Mouse (Mus musculus): ENCODE measurements around the gene Skp1a. TPM values are rescaled to one million over a fixed set of nuclear protein-coding genes. Genes with fewer than 3 reads are reported as not detected.
A peak's percentile ranks its signal among the peaks of the same experiment; 100 is the strongest.

The Skp1a gene
- total RNA-seq, 2 experiments from 2014 or later: 456 to 518 TPM

DNA sequence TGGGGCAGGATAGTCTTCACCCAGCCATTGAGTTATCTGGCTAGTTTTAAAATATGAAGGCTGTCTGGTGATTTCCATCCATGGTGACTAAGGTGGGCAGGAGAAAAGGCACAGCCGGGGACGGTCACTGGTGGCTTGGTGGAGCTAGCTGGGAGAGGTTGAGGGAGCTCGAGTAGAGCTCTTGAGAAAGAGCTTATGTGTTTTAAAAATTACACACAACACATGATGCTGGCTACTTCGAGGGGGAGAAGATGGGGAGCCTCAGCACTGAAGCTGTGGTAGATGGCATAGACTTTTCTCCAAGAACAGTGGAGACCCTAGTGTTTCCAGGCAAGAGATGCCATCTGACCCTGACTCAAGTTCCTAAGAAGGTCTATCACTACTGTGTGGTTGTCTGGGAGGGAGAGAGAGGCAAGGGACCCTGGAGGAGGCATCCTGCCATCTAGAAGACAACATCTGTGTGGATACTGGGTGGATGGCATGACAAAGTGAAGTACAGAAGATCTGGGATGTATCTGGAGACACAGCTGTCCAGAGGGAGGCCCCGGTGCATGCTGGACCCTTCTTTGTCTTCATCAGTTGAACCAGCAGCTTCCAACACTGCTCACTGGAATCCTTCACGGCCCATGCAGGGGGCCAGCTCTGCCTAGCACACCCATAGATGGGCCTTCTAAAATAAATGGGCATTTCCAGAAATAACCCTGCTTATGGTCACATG is 45.8 kb downstream of the Skp1a start:
- no peak for DNase-seq

DNA sequence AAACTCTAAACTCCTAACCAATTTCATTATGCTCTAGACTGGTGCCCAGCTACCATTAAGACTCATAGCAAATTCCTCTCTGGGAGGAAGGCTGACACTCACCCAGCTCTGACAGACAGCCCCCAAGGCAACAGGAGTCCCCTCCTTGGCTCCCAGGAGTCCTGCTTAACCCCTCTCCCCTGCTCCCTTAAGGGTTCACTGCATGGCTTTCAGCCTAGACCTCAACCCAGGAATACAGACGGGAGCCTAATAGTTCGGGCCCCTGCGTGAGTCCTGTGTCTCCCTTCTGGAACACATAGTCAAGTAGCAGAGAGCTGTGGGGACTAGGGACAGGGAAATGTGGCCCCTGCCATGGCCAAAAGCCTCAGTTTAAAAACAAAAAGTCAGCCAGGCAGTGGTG is 46.4 kb downstream of the Skp1a start:
- DNase-seq: no peak

DNA sequence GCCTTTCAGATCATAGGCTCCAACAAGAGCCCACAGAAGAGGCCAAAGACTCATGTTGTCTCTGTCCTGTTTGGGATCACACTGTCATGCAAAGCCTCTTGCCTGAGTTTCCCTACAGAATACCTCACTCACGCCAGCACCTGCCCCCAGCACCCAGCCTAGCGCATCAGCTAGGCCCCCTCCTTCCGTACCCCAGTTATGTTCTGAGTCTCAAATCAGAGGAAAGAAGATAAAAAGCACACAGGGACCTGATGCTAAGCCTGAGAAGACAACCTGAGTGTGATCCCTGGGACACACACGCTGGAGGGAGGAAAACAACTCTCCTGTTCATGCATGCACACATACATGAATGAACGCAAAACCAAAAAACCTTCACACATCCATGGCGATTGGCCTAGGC is 47.2 kb downstream of the Skp1a start:
- DNase-seq: no peak

DNA sequence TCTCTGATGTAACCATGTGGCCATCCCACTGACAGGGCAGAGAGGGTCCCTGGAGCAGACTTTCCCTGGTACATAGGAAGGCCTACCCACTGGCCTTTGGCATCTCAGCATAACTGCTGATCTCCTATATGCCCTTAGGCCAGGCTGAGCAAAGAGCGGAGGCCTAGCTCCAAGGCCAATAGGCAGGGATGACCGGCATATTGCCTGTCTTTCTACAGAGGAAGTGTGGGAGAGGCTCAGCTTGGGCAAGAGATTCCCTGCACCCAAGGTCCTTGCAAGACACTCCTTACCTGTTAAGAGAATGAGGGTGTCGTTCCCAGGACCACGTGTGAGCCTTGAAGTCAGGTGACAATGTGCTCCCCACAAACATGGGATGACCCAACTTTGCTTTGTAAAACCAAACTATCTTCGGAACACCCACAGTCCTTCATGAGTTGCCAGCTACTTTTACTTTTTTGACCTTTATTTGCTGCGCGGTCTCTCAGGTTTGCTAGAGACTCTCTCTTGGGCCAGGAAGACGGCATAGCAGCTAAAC is 47.9 kb downstream of the Skp1a start:
- no peak for DNase-seq

DNA sequence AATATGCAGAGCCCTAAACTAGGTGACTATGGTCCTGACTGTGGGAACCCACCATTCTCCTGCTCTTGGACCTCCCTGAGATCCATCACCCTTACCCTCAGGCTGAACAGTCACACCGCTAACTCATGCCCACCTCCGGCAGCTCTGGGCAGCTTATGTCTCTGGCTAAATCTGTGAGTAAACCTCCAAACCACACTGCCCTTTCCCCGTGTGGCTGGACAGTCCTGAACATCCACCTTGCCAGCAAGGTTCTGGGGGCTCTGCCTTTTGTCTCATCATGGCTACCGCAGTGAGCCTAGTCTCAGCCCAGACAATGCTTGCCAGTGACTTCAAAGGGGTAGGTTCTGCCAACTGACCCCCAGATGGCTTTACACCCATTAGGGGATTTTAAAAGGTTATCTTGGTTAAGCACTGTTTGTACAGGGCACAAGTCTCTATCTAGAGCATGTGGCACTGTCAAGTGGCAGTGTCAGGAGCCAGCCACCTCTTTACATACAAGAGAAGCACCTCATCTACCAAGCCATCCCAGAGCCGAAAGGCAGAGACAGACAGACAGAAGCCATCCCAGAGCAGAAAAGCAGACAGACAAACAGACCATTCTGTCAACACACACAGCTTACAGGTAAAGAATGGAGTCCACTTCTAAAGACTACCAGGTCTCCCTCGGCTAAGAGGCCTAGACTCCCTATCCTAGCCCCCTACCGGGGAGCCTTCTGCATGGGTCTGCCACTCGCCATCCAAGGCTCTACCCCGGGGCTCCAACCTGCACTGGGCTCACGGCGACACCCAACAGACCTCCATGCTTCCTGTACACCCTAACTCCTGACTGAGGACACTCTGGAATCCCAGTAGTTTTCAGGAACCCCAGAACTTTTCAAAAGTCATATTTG is 49.0 kb downstream of the Skp1a start:
- no peak for DNase-seq

DNA sequence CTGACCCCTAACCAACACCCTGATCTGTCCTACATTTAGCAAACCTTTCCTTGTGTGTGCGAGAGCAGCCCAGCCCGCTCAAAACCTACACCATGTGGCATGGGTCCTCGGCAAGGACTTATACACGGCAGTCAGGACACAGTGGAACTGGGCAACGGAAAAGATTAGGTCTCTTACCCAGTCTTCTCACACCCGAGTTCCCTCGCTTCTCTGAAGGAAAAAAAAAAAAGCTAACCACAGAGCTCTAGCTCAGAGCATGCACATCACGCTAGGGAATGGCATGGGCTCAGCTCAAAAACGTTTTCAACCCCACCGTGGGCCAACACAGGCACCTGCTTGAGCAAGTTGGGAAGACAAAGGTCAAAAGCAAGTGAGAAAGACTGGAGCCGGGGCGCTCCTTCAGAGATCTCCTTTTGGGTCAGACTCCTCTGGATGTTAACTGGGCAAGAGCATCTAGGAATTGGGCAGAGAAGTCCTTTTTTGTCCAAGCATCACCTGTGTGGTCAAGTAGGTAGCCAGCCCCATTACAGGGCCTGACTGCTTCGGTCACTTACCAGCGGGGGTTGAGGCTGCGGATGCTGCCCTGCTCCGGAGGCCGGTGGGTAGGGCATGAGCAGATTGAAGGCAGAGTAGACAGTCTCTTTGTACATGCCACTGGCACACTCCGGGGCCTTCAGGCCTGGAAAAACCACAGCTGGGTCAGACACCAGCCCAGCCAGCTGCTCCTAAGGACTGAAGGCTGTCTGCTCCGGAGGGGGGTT is 50.0 kb downstream of the Skp1a start:
- DNase-seq: no peak

DNA sequence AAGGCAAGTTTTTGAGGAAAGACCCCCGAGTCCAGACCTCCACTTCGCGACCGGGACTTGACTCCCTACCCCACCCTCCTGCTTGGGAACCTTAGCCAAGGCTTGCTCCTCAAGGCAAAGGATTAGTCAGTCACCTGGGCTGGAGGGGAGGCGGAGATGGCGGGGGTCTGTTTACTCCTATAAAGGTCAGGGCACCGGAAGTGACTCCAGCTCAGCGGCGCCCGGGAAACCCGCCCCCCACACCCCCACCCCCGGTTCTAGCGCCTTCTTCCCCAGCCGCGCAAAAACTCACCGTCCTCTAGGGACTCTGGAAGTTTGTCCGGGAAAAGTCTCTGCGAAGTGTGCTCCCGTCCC is 50.6 kb downstream of the Skp1a start:
- no peak for DNase-seq

DNA sequence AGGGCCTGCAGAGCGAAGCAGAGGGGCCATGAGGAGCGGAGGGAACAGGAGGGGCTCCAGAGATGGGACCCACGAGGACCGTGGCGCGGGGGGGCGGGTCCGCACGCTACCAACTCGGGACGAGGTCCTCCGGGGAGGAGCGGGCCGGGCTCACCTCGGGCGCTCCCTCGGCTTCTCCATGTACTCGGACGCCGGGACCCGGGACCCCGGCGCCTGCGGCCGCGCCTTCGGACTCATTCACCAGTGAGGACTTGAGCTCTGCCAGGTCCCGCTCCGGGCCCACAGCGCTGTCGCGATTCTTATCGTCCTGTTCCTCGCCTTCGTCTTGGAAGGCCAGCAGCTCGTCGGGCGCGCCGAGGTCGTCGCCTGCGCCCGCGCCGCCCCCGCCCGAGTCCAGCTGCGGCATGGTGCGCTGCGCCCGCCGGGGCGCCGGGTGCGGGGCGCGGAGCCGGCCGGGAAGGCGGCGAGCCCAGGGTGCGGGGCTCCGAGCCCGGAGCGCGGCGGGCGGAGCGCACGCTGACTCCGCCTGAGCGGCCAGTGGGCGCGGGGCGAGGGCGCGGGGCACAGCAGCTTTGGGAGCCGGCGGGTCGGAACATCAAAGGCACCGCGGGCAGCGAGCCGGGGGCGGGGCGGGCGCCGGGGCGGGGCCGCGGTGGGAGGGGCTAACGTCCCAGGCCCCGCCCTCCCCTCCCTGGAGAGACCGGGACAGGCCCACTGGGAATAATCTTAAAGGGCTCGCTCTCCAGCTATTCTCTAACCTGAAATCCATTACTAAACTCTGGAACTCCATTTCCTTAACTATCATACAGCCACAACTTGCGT is 51.2 kb downstream of the Skp1a start, which contains the start of gene Tcf7:
Gene Tcf7, minus strand, starts transcription at position 241 of the 822 bp plus-strand sequence.
- peak; percentile 20 to 27 for DNase-seq

DNA sequence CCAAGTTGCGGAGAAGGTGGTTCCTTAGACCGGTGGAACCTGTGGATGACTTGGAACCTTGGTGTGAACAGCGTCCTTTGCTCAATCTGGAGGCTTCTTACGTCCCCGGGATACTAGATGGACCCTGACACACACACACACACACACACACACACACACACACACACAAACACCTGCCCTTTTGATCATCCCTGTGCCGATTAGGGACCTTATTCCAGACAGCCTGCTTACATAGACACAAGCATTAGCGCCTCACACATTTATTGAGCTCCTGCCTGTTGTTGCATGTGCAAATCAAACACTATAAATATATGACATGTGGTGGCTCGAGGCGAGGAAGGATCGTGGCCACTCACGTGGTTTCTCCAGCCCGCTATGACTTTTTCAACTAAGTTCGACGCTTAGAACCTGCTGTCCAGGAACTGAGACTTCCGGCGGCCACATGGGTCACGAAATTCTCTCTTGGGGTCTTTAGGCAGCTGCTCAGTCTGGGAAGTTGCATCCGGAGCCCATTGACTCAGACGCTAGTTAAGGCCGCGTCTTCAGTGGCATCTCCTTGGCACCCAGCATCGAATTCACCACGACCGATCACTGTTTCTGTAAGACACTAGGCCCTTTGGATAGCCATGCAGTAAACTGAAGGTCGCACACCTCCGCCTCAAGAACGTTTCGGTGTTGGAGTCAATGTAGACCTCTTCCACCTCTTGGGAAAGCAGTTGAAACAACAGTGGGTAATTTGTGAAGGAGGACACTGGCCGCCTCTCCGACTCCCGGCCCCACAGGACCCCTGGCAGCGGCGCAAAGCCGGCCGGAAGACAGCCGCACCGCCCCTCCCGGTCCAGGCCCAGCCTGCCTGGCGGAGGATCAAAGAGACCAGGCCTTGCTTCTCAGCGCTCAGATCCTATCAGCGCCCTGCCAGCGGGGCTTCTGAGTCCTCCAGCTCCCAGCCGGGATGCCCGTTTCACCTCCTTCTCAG is 52.1 kb downstream of the Skp1a start:
- peak in 1 of 2 experiments; percentile 23 for DNase-seq

DNA sequence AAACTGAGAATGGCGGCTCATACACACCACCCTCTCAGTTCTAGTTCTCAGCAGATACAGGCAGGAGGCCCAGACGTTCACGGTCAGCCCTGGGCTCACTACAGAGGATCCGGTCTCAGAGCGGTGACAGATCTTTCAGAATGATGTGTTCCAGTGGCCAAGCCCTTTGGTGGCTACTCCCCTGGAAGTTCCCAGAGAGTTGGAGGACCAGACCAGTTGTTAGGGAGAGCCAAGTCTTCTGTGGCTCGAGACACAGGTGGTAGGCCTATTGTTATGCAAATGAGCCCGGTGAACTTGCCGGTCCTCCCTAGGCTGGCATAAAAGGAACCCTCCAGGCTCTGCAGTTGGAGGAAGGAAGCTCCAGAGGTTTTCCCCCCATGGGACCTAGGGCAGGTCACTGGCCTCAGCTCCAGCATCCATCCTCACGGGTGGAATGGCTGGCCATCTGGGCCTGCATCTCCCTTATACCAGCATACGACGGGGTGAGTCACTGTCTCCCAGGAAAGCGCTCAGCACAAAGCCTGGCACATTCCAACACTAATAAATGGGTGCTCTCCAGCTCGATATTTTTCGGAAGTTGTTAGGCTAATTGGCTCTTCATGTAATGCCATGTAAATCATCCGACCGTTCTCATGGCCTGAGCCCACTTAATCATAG is 54.6 kb downstream of the Skp1a start:
- DNase-seq: no peak

DNA sequence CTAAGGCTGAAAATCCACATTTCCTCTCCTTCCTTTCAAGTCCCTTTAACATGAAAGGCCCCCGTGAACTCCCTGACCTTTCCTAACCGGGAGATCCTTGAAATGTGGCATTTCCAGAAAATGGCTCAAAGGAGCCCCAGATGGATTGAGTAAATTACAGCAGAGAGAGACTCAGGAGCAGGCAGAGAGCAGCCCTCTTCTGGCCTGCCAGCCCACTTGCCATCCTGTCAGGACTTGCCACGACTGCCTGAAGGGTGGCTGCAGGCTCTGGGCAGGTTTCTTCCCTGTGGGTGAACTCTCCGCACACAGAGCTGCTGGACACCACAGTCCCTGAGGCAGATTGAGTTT is 55.1 kb downstream of the Skp1a start:
- no peak for DNase-seq

DNA sequence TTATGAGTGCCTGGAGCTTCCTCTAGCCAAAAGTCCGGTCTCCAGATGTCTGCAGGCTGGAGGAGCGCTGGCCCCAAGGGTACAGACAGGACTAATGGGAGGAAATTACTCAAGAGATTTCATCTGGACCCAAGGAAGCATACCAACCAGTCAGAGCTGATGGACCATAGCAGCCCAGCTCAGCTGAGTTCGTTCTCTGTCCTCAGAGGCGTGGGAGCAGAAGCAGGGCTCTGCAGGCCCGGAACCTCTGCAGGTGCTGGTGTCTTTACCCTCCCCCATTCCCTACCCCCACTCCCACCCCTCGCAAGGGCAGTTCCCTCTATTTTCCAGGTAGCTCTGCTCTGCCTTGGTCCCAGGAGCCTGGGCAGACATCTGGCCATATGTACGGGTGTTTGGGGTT is 60.6 kb downstream of the Skp1a start:
- DNase-seq: no peak

DNA sequence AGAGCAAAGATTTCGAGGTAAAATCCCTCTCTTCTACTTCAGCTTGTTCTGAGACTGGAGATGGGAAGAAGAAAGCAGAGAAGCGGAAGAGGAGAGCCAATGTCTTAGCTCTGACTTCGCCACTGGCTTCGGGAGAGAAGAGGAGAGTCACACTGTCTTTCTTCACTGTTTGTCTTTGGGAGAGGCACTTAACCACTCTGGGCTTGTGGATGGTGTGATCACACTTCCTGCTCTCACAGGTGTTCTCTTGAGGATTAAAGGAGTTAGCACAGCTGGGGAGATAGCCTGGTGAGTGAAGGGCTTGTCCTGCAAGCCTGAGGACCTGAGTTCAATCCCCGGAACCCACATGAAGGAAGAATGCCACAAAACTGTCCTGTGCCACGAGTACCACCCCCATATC is 61.1 kb downstream of the Skp1a start:
- no peak for DNase-seq

DNA sequence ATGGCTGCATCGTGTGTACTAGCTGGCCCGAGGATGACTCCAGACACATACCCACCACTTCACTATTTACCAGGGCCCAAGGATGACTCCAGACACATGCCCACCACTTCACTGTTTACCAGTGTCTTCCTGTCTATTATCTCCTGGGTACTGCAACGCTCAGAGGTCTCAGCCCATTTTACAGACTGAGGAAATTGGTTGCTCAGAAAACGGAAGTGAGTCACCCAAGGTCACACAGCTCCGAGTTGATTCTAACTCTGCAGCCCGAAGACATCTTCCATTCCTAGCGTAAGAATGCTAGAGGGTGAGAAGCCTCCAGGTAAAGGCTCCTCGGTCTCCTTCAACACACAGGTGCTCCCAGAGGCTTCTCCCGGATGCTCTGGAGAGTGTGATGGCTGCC is 62.3 kb downstream of the Skp1a start:
- no peak for DNase-seq

Other genes with a start within 250 kb of the Skp1a start
- gene Ube2b, start 231.2 kb upstream of the Skp1a start, total RNA-seq (2021): 100 to 1,000 TPM; 205 to 208 TPM
- gene Cdkl3, start 227.8 kb upstream of the Skp1a start, total RNA-seq (2021): 10 to 100 TPM; 15.0 to 19.8 TPM
- gene Ppp2ca, start 133.3 kb upstream of the Skp1a start, total RNA-seq (2021): 100 to 1,000 TPM; 112 to 117 TPM
- gene Olfr1373, start 86.5 kb upstream of the Skp1a start, total RNA-seq (2021): not detected
- not detected for gene Olfr1371, start 18.0 kb upstream of the Skp1a start, total RNA-seq (2021)
- 1 to 10 TPM; 2.6 to 2.9 TPM for gene Tcf7, start 51.0 kb downstream of the Skp1a start, total RNA-seq (2021)
- 100 to 1,000 TPM; 514 to 555 TPM for gene Vdac1, start 128.9 kb downstream of the Skp1a start, total RNA-seq (2021)
- gene 9530068E07Rik, start 164.4 kb downstream of the Skp1a start, total RNA-seq (2021): 10 to 100 TPM; 66.6 to 69.5 TPM

Measured in layer of hippocampus, postnatal 36 days (tissue).